Mouse (Mus musculus) hematopoietic stem cell, adult 5-6 weeks (primary cell): ENCODE measurements around the gene Lnpep. TPM values are rescaled to one million over a fixed set of nuclear protein-coding genes. Genes with fewer than 3 reads are reported as not detected.

Source experiments
- ATAC-seq, 2 experiments: fragments of 125-278 bp in 1 of 2; replicated peaks in 1 of 2; 2 replicates each; pipeline ENCODE4 v1.8.0; 2016 to 2017; ENCODE audit warnings: inconsistent platforms in 2 of 2, mild to moderate bottlenecking in 2 of 2, moderate number of reproducible peaks in 2 of 2, low read depth in 1 of 2, moderate TSS enrichment in 1 of 2; ENCODE audit not compliant: low FRiP score in 2 of 2, poor library complexity in 2 of 2, severe bottlenecking in 2 of 2, insufficient read depth in 1 of 2, low TSS enrichment in 1 of 2
- total RNA-seq: library from RNA; stranded (forward); fragments of 172-1452, 232-1000 nt; gene quantifications from 2 replicates; pipeline ENCODE4 v1.2.3, GENCODE M21; 2017

Lnpep gene
- total RNA-seq, 1 experiment from 2014 or later: 62.1 TPM

DNA sequence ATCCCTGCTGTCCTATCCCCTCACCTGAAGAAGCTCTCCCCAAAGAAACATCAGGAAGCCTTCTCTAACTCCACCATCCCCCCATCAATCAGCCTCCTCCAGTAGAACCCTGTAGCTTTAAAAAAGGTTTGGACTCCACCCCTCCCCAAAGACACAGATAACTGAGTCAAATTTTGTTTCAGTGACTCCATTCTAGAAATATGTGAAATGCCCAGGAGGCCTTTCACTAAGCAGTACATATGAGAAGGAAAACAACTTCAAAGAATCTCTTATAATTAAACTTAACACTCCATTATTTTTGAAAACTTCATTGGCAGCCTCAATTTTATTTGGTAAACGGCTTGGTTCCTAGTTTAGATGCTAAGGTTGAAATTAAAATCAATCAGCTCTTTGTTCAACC is 6.4 kb downstream of the Lnpep start:
- ATAC-seq: no peak

GRCm38 (mm10) chr17:17617440-17618204 is 7.2 kb downstream of the Lnpep start:
- ATAC-seq: peak in 1 of 2 experiments; percentile 46; a peak in 2 of 4 replicates

DNA sequence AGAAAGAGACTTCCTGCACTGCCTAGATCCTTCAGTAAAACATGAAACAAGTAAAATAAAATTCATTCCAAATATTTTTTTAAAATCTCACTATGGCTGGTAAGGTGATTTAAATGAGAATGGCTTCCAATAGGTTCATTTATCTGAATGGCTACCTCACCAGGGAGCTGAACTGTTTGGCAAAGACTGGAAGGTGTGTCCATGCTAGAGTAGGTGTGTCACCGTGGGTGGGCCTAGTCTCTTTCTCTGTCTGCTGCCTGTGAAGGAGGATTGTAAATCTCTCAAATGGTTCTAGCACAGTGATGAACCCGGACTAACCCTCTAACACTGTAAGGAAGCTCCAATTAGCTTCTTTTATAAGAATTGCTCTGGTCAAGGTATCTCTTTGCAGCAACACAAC is 12.5 kb downstream of the Lnpep start:
- ATAC-seq: no peak

DNA sequence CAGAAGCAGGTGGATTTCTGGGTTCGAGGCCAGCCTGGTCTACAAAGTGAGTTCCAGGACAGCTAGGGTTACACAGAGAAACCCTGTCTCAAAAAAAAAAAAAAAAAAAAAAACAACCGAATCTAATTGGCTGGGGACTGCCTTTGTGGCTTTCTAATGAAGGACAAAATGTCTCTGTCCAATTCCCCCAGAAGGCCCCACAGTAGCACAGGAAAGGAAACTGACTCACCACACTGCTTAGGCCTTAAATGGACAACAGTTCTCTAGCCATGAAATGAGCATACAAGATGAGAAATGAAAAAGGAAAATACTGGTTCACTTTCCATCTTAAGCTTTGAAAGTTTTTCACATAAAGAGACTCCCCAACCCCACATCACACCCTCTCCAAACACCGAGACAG is 15.3 kb downstream of the Lnpep start:
- ATAC-seq: 0 out of 4 replicates have a peak, but pooled peaks of 1 of the 2 experiments have one; percentile 18

- peak; percentile 43 to 70 for ATAC-seq
These were observed 16.3 kb downstream of the Lnpep start for GRCm38 (mm10) chr17:17608416-17608988.

- ATAC-seq: no peak
These were observed 20.3 kb downstream of the Lnpep start for GRCm38 (mm10) chr17:17604554-17604953.

DNA sequence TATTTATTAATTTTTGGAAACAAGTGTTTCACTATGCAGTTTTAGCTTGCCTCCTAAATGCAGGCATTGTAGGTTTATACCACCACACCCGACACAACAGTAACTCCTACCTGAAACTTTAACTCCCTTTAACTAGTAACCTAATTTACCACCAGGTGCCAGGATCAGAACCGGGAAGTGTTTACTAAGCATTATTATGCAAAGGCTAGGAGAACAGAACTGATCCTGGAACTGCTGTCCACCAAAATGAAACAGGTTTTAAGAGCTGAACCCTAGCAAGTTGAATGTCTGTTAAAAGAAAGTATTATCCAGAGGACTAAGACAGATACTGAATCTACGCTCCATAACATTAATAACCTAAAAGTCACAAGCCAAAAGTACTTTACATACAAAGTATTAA is 21.2 kb downstream of the Lnpep start:
- ATAC-seq: no peak

- no peak for ATAC-seq
These were observed 22.1 kb downstream of the Lnpep start for GRCm38 (mm10) chr17:17602786-17603185.

GRCm38 (mm10) chr17:17602330-17602729 is 22.5 kb downstream of the Lnpep start:
- ATAC-seq: no peak

DNA sequence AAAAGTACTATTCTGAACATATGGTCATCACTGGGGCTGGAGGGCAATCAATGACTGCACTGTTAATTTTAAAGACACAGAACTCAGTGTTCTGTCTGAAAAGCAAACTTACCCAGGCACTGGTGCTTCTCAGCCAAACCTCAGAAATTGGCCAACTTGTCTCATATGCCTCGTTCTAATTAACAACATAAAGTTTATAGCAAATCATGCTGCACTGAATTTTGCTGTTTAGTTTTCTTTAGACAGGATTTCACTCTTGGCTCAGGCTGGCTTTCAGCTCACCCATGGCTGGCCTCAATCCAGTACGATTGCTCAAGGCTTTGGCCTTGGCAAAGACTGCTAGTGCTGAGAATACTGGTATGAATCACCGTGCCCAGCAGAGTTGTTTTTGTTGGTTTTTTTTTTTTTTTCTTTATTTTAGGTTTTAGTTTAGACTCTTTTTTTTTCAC is 24.0 kb downstream of the Lnpep start:
- peak; percentile 61 to 73 for ATAC-seq

GRCm38 (mm10) chr17:17600001-17600400 is 24.8 kb downstream of the Lnpep start:
- peak; percentile 86 to 88 for ATAC-seq

DNA sequence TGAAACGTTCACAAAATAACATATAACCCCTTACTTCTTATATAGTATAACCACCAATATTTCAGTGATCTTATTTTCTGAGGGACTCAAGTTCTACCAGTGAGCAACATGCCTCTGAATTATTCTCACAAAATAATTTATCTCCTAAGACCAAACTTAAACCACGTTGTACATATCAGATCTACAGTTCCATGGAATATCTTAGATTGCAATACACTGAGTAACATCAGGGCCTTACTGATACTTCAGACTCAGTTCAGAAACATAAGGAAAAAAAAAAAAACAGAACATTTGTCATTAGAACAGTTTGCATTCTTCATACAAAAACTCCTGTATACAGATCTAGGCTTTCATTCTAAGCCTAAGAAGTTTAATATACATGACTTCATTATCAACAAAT is 26.5 kb downstream of the Lnpep start:
- no peak for ATAC-seq

GRCm38 (mm10) chr17:17592926-17593325 is 31.9 kb downstream of the Lnpep start:
- ATAC-seq: peak; percentile 56 to 60; a peak in 2 of 4 replicates

- ATAC-seq: peak; percentile 96 to 98
These were observed 37.4 kb downstream of the Lnpep start for GRCm38 (mm10) chr17:17587333-17588047.

DNA sequence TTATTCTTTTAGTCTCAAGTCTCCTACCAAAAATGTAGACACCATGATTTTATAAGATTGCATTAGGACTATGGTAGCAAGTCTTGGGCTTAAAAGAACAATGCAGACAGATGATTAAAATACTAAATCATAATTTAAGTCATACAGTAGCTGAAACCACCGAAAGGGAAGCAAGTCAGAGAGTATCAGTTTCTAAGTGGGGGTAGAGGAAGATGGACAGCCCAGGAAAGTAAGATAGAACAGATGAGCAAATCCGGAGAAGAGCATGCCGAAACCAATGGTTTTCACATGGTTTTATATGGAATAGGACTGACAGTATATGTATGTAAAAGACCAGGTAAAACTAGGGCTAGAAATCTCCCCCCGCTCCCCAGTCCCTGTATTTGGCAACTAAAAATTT is 39.7 kb downstream of the Lnpep start:
- no peak for ATAC-seq

DNA sequence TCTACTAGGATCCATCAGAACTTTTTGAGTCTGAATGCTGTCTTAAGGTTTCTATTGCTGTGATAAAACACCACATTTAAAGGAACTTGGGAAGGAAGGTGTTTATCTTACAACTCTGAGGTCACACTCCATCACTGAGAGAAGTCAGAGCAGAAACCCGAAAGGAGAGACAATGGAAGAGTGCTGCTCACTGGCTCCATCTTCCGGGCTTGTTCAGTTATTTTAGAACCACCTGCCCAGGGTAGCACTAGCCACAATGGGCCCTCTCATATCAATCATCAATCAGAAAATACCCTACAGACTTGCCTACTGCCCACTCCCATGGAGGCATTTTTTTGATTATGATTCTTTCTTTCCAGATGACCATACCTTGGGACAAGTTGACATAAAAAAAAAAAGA is 41.0 kb downstream of the Lnpep start:
- no peak for ATAC-seq

DNA sequence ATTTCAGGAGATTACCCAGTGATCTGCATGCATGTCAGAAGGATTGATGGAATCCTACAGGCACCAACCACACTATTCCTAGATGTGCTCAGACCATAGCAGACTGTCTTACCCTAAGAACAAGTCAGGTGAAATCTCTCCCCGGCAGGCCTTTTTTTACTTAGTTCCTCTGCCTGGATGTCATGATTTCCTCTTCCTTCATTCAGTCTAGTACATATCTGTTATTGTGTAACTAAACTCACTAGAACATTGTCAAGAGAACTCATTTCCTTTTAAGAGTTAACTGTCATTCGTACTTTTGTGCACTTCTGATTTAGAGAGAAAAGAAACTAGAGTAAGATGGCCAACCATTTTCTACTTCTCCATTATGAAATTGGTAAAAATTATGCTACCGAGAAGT is 43.6 kb downstream of the Lnpep start:
- ATAC-seq: peak; percentile 57 to 66; a peak in 3 of 4 replicates

- no peak for ATAC-seq
These were observed 48.5 kb downstream of the Lnpep start for GRCm38 (mm10) chr17:17576399-17576798.
